Mouse (Mus musculus) bone marrow, adult 2 months (tissue): Measurements from ENCODE around the gene Mrpl22. TPM values are rescaled to one million over a fixed set of nuclear protein-coding genes. Genes with fewer than 3 reads are reported as not detected.
A peak's percentile ranks its signal among the peaks of the same experiment; 100 is the strongest.

Experiments used
- H3K27ac ChIP-seq: fragments of 200-500 bp; 2 replicates; pipeline ENCODE4 v1.5.1; 2012; ENCODE audit warnings: low read depth, mild to moderate bottlenecking, control low read depth, inconsistent platforms, low read length; ENCODE audit not compliant: control insufficient read depth, poor library complexity, insufficient read depth
- H3K4me1 ChIP-seq: fragments of 200-500 bp; 2 replicates; pipeline ENCODE4 v1.6.1; 2011; ENCODE audit warnings: low read length; ENCODE audit not compliant: control insufficient read depth, insufficient read depth
- H3K4me3 ChIP-seq: fragments of 200-500 bp; replicated peaks from 2 replicates; pipeline ENCODE3; 2011; ENCODE audit warnings: mild to moderate bottlenecking, low read depth, low read length, control low read depth; ENCODE audit not compliant: control insufficient read depth
- CTCF ChIP-seq: fragments of 200-500 bp; IDR thresholded peaks from 2 replicates; pipeline ENCODE4 v1.5.1; 2011; ENCODE audit warnings: low read length, control low read depth; ENCODE audit not compliant: control insufficient read depth, insufficient read depth
- POLR2A ChIP-seq: fragments of 200-500 bp; IDR thresholded peaks from 2 replicates; pipeline ENCODE4 v1.6.1; 2011; ENCODE audit warnings: low read depth, mild to moderate bottlenecking, control low read depth, low read length, borderline replicate concordance; ENCODE audit not compliant: control insufficient read depth
- WGBS: fragments of 180-500 bp; shearing (Covaris S2); methylation state at CpG from one replicate; pipeline ENCODE4 v1.1.7; 2018; 5-methylcytosine and 5-hydroxymethylcytosine counted together
- polyA plus RNA-seq: library from polyadenylated mRNA; stranded (reverse); fragments of >200 nt; gene quantifications from 2 replicates; pipeline ENCODE4 v1.2.4, GENCODE M21; 2011; ENCODE audit warnings: low replicate concordance; ENCODE audit not compliant: missing spikeins, insufficient read depth, insufficient read length

The Mrpl22 gene
- 22.8 and 28.3 TPM in 2 replicates for polyA plus RNA-seq

DNA sequence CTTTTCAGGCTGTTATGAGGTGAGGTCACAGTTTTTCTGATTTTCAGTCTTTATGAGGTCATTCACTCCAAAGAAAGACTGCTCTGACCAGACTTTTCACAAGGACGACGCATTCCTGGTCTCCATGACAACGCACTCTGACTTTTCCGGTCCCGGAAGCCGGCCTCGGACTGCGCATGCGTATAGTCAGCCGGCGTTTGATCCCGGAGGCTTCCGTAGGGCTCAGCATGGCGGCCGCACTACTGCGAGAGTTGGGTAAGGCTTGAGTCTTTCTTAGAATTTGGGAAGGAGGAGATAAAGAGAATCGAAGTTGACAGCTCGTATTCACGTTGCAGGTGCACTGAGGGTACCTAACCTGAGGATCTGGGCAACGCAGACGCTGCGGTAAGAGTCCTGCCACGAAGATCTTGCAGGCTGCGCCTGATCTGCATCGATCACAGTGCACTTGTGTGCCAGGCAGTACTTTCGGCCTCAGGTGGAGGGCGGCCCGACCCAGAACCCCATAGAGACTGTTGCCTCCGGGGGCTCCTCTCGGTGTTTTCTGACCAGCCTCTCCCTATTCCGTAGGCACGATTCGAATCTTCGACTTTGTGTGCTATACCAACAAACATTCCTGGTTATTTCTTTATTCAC lies at the start of gene Mrpl22:
Mrpl22 (plus strand) TSS at position 203 of the 633 bp plus-strand sequence.
- TF ChIP-seq CTCF, result no peak
- TF ChIP-seq POLR2A, result peak; percentile 44; the same call in 1 of the 2 replicates
- Histone ChIP-seq H3K4me3 (peak within 1 kb of the TSS; percentile 84), H3K27ac (peak within 1 kb of the TSS; percentile 8; the same call in 1 of the 2 replicates), H3K4me1 (peaks cover 1% of the 10 kb centered on the region)
- under 1% methylated on average over 34 of the region's 34 CpGs for WGBS

DNA sequence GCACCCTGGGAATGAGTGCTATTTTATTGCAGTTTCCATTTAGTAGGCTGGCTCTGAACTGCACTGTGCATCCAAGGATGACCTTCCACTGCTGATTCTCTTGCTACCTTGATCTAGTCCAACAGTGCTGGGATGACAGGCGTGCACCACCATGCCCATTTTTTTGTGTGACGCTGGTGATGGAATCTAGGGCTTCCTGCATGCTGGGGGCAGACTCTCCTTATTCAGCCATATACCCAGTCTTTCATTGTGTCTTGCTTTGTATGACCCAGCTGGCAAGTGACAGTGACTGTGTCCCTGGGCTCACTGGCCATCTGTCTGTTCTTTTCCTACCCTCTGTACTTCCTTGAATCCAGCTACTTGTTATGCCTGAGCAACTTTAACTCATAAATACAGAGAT lies 47.8 kb upstream of the Mrpl22 start:
- whole genome bisulfite sequencing, result 81% methylated on average over 2 of the region's 2 CpGs
- TF ChIP-seq CTCF, result no peak
- Histone ChIP-seq H3K27ac (no peak overlapping the region), H3K4me1 (no peaks in the 10 kb centered on the region; the same call in 1 of the 2 replicates), H3K4me3 (no peak overlapping the region)

GRCm38 (mm10) chr11:58125021-58125420 lies 46.4 kb upstream of the Mrpl22 start:
- TF ChIP-seq CTCF, result no peak
- TF ChIP-seq POLR2A, result no peak
- no peaks in the 10 kb centered on the region; the same call in 1 of the 2 replicates for H3K4me1 ChIP-seq
- H3K4me3 ChIP-seq, result no peak overlapping the region
- H3K27ac ChIP-seq, result no peak overlapping the region
- 89% methylated on average over 11 of the region's 11 CpGs for WGBS

GRCm38 (mm10) chr11:58126397-58127160 lies 44.9 kb upstream of the Mrpl22 start:
- WGBS, result 63% methylated on average over 7 of the region's 7 CpGs
- TF ChIP-seq POLR2A (no peak), CTCF (no peak)
- no peak overlapping the region for H3K27ac ChIP-seq

DNA sequence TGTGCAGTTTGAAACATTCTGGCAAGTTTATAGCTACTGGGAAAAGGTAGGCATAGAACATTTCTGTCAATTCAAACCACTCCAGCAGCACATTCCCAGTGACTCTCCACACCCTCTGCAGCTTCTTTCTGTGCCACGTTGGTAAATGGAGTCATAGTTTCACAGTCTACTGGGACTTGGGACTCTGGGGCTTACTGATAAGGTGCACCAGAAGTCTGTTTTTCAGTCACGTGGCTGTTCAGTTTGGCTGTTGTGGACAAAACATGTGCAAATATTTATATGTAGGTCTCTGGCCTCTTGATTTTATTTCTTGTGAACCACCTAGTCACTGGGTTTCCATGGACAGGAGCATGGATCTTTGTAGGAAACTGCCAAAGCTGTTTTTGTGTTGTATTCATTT lies 43.9 kb upstream of the Mrpl22 start:
- WGBS, result 58% methylated on average over 2 of the region's 2 CpGs
- TF ChIP-seq CTCF (no peak), POLR2A (no peak)
- Histone ChIP-seq H3K4me3 (no peak overlapping the region), H3K4me1 (no peaks in the 10 kb centered on the region; the same call in 1 of the 2 replicates), H3K27ac (no peak overlapping the region)

More at GRCm38 (mm10) chr11:58126397-58127160, 44.9 kb upstream of the Mrpl22 start:
- Histone ChIP-seq H3K4me1 (no peaks in the 10 kb centered on the region; the same call in 1 of the 2 replicates), H3K4me3 (no peak overlapping the region)

DNA sequence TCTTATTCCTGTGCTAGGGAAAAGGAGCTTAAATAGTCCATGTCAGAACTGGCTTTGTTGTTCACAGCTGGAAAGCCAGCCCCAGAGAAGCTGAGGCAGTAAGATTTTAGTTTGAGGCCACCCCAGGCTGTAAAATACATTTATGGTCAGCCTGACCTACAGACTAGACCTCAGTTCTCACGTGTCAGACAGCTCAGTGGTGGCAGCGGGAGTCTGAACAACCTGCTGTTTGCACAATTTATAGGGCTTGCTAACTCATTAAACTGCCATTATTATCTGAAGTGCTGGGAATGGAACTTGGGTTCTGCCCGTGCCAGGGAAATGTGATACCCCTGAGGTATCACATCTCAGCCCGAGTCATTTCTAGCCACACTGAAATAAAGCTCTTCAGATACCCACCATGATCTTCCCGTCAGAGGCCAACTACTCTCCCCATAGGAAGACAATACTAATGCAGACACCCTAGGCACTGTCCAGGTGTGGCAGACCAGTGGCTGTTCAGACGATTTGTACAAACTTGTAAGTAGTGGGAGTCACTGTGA lies 42.1 kb upstream of the Mrpl22 start:
- H3K4me3 ChIP-seq, result no peak overlapping the region
- H3K27ac ChIP-seq, result no peak overlapping the region
- 88% methylated on average over 6 of the region's 6 CpGs for WGBS
- TF ChIP-seq POLR2A (no peak), CTCF (no peak)
- H3K4me1 ChIP-seq, result no peaks in the 10 kb centered on the region; the same call in 1 of the 2 replicates

GRCm38 (mm10) chr11:58132026-58132425 lies 39.4 kb upstream of the Mrpl22 start:
- no peak for TF ChIP-seq POLR2A
- no peak for TF ChIP-seq CTCF
- Histone ChIP-seq H3K27ac (no peak overlapping the region), H3K4me1 (no peaks in the 10 kb centered on the region; the same call in 1 of the 2 replicates), H3K4me3 (no peak overlapping the region)
- 86% methylated on average over 3 of the region's 3 CpGs for WGBS

GRCm38 (mm10) chr11:58134869-58135268 lies 36.6 kb upstream of the Mrpl22 start:
- peak overlapping the region; percentile 63; the same call in 1 of the 2 replicates for H3K27ac ChIP-seq
- H3K4me1 ChIP-seq, result no peaks in the 10 kb centered on the region; the same call in 1 of the 2 replicates
- no peak for TF ChIP-seq CTCF
- TF ChIP-seq POLR2A, result no peak
- H3K4me3 ChIP-seq, result no peak overlapping the region
